Mouse (Mus musculus) lung, postnatal 0 days (tissue): ENCODE data around the gene Cdk18. TPM values are rescaled to one million over a fixed set of nuclear protein-coding genes. Genes with fewer than 3 reads are reported as not detected.
A peak's percentile ranks its signal among the peaks of the same experiment; 100 is the strongest.

ENCODE experiments used
- ATAC-seq: fragments of 200-750 bp; cut with Nextera tagmentation; 2 replicates; pipeline ENCODE4 v1.8.0; 2017; ENCODE audit warnings: moderate library complexity
- DNase-seq: peaks from one replicate; pipeline ENCODE4 v3.0.0-alpha.2; 2016; ENCODE audit warnings: low spot score
- H3K27ac ChIP-seq: fragments of 300-500 bp; sonication (generic); 2 replicates; pipeline ENCODE4 v1.5.1; 2014; ENCODE audit warnings: antibody characterized with exemption, mild to moderate bottlenecking, low read length, mixed read lengths
- H3K27me3 ChIP-seq: fragments of 300-500 bp; sonication (generic); replicated peaks from 2 replicates; pipeline ENCODE4 v1.6.1; 2014; ENCODE audit warnings: low read length, mixed read lengths; ENCODE audit not compliant: insufficient read depth
- H3K36me3 ChIP-seq: fragments of 300-500 bp; sonication (generic); 2 replicates; pipeline ENCODE4 v1.6.1; 2014; ENCODE audit warnings: low read length, mixed read lengths; ENCODE audit not compliant: insufficient read depth
- H3K4me1 ChIP-seq: fragments of 300-500 bp; sonication (generic); 2 replicates; pipeline ENCODE4 v1.6.1; 2014; ENCODE audit warnings: antibody characterized with exemption, low read depth, low read length, mixed read lengths; ENCODE audit not compliant: insufficient read depth
- H3K4me2 ChIP-seq: fragments of 300-500 bp; sonication (generic); replicated peaks from 2 replicates; pipeline ENCODE4 v1.6.1; 2014; ENCODE audit warnings: low read depth, mild to moderate bottlenecking, low read length, moderate library complexity, mixed read lengths
- H3K4me3 ChIP-seq: fragments of 300-500 bp; sonication (generic); 2 replicates; pipeline ENCODE4 v1.5.1; 2014; ENCODE audit warnings: low read depth, low read length
- H3K9ac ChIP-seq: fragments of 300-500 bp; sonication (generic); replicated peaks from 2 replicates; pipeline ENCODE4 v1.6.1; 2014; ENCODE audit warnings: low read depth, mild to moderate bottlenecking
- H3K9me3 ChIP-seq: fragments of 300-500 bp; sonication (generic); 2 replicates; pipeline ENCODE4 v1.6.1; 2016; ENCODE audit warnings: low read length, mixed read lengths
- CTCF ChIP-seq: IDR thresholded peaks from 2 replicates; pipeline ENCODE4 v1.5.1; 2016; ENCODE audit warnings: antibody characterized with exemption, mild to moderate bottlenecking
- EP300 ChIP-seq: IDR thresholded peaks from 2 replicates; pipeline ENCODE4 v1.6.1; 2016; ENCODE audit warnings: antibody characterized with exemption, mild to moderate bottlenecking, control low read depth
- WGBS: fragments of 180-500 bp; shearing (Covaris S2); extraction: QIAGEN DNeasy Blood & Tissue Kit; methylation state at CpG from one replicate; pipeline ENCODE4 v1.1.7; 2014; 5-methylcytosine and 5-hydroxymethylcytosine counted together
- polyA plus RNA-seq: library from polyadenylated mRNA; unstranded; fragments of >200 nt; fragmentation: Nextera tagmentation; extraction: Ambion mirVana; gene quantifications from 2 replicates; pipeline ENCODE4 v1.2.1, GENCODE M21; 2015

Gene Cdk18
- 6.5 and 6.9 TPM in 2 replicates for polyA plus RNA-seq

GRCm38 (mm10) chr1:132139416-132139864 lies at the start of gene Cdk18:
Gene Cdk18 (minus strand): TSS chr1:132139684.
- peak within 1 kb of the TSS; percentile 61 for H3K4me3 ChIP-seq
- peaks cover 19% of the 10 kb centered on the region; the same call in 1 of the 2 replicates for H3K4me1 ChIP-seq
- H3K27ac ChIP-seq: peak within 1 kb of the TSS; percentile 77
- peak within 1 kb of the TSS; percentile 76 for H3K9ac ChIP-seq
- no peaks in the 10 kb centered on the region for H3K9me3 ChIP-seq
- H3K36me3 ChIP-seq: no peaks in the 10 kb centered on the region
- TF ChIP-seq CTCF: no peak
- TF ChIP-seq EP300: no peak
- ATAC-seq (peak; percentile 92), DNase-seq (peak; percentile 95)
- H3K4me2 ChIP-seq: peak within 1 kb of the TSS; percentile 97
- H3K27me3 ChIP-seq: no peaks in the 10 kb centered on the region
- 1% methylated on average over 26 of the region's 30 CpGs for WGBS

GRCm38 (mm10) chr1:132189231-132189630 lies 49.7 kb upstream of the Cdk18 start:
- peaks cover 33% of the 10 kb centered on the region for H3K27me3 ChIP-seq
- no peak for ATAC-seq
- WGBS: 24% methylated on average over 4 of the region's 4 CpGs

GRCm38 (mm10) chr1:132188442-132189066 lies 49.1 kb upstream of the Cdk18 start:
- Histone ChIP-seq H3K4me3 (no peak overlapping the region), H3K4me2 (no peak overlapping the region), H3K27me3 (peaks cover 33% of the 10 kb centered on the region), H3K9me3 (no peaks in the 10 kb centered on the region), H3K36me3 (no peaks in the 10 kb centered on the region), H3K4me1 (no peaks in the 10 kb centered on the region), H3K27ac (no peak overlapping the region), H3K9ac (no peak overlapping the region)
- no peak for TF ChIP-seq EP300
- TF ChIP-seq CTCF: no peak
- no peak for ATAC-seq
- no peak for DNase-seq
- WGBS: 33% methylated on average over 9 of the region's 9 CpGs

More at GRCm38 (mm10) chr1:132189231-132189630, 49.7 kb upstream of the Cdk18 start:
- H3K4me2 ChIP-seq: no peak overlapping the region
- H3K27ac ChIP-seq: no peak overlapping the region
- no peaks in the 10 kb centered on the region for H3K4me1 ChIP-seq
- no peaks in the 10 kb centered on the region for H3K9me3 ChIP-seq
- H3K36me3 ChIP-seq: no peaks in the 10 kb centered on the region
- H3K9ac ChIP-seq: no peak overlapping the region
- TF ChIP-seq EP300 (no peak), CTCF (no peak)
- H3K4me3 ChIP-seq: no peak overlapping the region
- no peak for DNase-seq

GRCm38 (mm10) chr1:132186303-132186702 lies 46.8 kb upstream of the Cdk18 start:
- H3K4me2 ChIP-seq: no peak overlapping the region
- no peak for TF ChIP-seq EP300
- TF ChIP-seq CTCF: no peak
- no peak for DNase-seq
- no peaks in the 10 kb centered on the region for H3K36me3 ChIP-seq
- H3K4me3 ChIP-seq: no peak overlapping the region
- H3K9me3 ChIP-seq: no peaks in the 10 kb centered on the region
- H3K27me3 ChIP-seq: peaks cover 23% of the 10 kb centered on the region
- no peak for ATAC-seq
- no peaks in the 10 kb centered on the region for H3K4me1 ChIP-seq
- H3K9ac ChIP-seq: no peak overlapping the region
- WGBS: 80% methylated on average over 4 of the region's 4 CpGs
- H3K27ac ChIP-seq: no peak overlapping the region

GRCm38 (mm10) chr1:132171619-132172018 lies 32.1 kb upstream of the Cdk18 start:
- H3K9me3 ChIP-seq: no peaks in the 10 kb centered on the region
- H3K9ac ChIP-seq: no peak overlapping the region
- no peak overlapping the region for H3K4me2 ChIP-seq
- 56% methylated on average over 1 of the region's 2 CpGs for WGBS
- H3K4me1 ChIP-seq: peaks cover 7% of the 10 kb centered on the region; the same call in 1 of the 2 replicates
- no peaks in the 10 kb centered on the region for H3K36me3 ChIP-seq
- H3K4me3 ChIP-seq: no peak overlapping the region
- H3K27me3 ChIP-seq: no peaks in the 10 kb centered on the region
- no peak for DNase-seq
- ATAC-seq: no peak
- H3K27ac ChIP-seq: no peak overlapping the region
- TF ChIP-seq CTCF: no peak
- TF ChIP-seq EP300: no peak

- Histone ChIP-seq H3K4me1 (peaks cover 7% of the 10 kb centered on the region; the same call in 1 of the 2 replicates), H3K4me3 (no peak overlapping the region), H3K27me3 (no peaks in the 10 kb centered on the region), H3K36me3 (no peaks in the 10 kb centered on the region), H3K9me3 (no peaks in the 10 kb centered on the region), H3K27ac (no peak overlapping the region), H3K9ac (no peak overlapping the region), H3K4me2 (no peak overlapping the region)
- 28% methylated on average over 6 of the region's 6 CpGs for WGBS
- ATAC-seq (no peak), DNase-seq (no peak)
- no peak for TF ChIP-seq EP300
- no peak for TF ChIP-seq CTCF
These were observed 31.2 kb upstream of the Cdk18 start for GRCm38 (mm10) chr1:132170698-132171097.
